Mouse (Mus musculus) small intestine, adult 2 months (tissue): ENCODE measurements at regions not wholly inside any gene's neighbourhood (a gene's known extent, or its start where the extent isn't known, plus 50 kb on each side); places are given as distances from the start of the nearest gene placed in this dataset.

Experiments
- H3K27ac ChIP-seq: fragments of 200-500 bp; 2 replicates; pipeline ENCODE4 v1.5.1; 2012; ENCODE audit warnings: low read depth, low read length, control low read depth, inconsistent platforms; ENCODE audit not compliant: insufficient read depth
- H3K27me3 ChIP-seq: fragments of 200-500 bp; 2 replicates; pipeline ENCODE4 v1.6.1; 2012; ENCODE audit warnings: mild to moderate bottlenecking, moderate library complexity, low read length, inconsistent platforms; ENCODE audit not compliant: control insufficient read depth, insufficient read depth
- H3K36me3 ChIP-seq: fragments of 200-500 bp; 2 replicates; pipeline ENCODE4 v1.6.1; 2012; ENCODE audit warnings: mild to moderate bottlenecking, low read length, control low read depth, inconsistent platforms; ENCODE audit not compliant: control insufficient read depth, insufficient read depth
- H3K4me1 ChIP-seq: fragments of 200-500 bp; 2 replicates; pipeline ENCODE4 v1.6.1; 2012; ENCODE audit warnings: low read length, inconsistent platforms, mixed read lengths; ENCODE audit not compliant: control insufficient read depth, insufficient read depth, insufficient read length
- H3K4me3 ChIP-seq: fragments of 200-500 bp; 2 replicates; pipeline ENCODE4 v1.5.1; 2012; ENCODE audit warnings: low read depth, mild to moderate bottlenecking, control low read depth, inconsistent platforms, low read length, moderate library complexity
- CTCF ChIP-seq: fragments of 200-500 bp; IDR thresholded peaks from 2 replicates; pipeline ENCODE4 v1.5.1; 2012; ENCODE audit warnings: low read depth, mild to moderate bottlenecking, control low read depth, inconsistent platforms, low read length, moderate library complexity, mixed read lengths; ENCODE audit not compliant: insufficient replicate concordance, insufficient read length; ENCODE audit errors: extremely low read depth
- POLR2A ChIP-seq: fragments of 200-500 bp; IDR thresholded peaks from 2 replicates; pipeline ENCODE4 v1.6.1; 2012; ENCODE audit warnings: low read depth, mild to moderate bottlenecking, control low read depth, inconsistent platforms, low read length, moderate library complexity
- WGBS: fragments of 180-500 bp; shearing (Covaris S2); methylation state at CpG from one replicate; pipeline ENCODE4 v1.1.7; 2018; 5-methylcytosine and 5-hydroxymethylcytosine counted together

DNA sequence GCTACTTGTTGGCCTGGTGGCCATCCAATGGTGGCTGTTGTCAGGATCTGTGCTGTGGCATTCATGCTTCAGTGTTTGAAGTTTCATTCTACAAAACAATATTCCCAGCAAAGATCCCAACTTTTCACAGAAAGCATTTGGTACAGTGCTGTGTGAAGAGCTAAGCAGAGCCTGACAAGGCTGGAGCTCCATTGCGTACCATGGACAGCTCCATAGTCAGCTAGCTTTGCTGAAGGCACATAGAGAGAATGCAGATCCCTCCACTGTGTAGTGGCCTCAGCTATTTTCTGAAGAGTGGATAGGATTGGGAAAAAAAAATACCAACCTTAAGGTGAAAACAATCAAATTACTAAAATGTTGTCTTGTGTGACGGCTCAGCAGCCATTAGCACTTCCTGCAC lies 50.5 kb upstream of the Zfp746 start:
- no peak overlapping the region for H3K27ac ChIP-seq
- no peaks in the 10 kb centered on the region for H3K36me3 ChIP-seq
- H3K4me3 ChIP-seq: no peak overlapping the region
- 55% methylated on average over 2 of the region's 2 CpGs for WGBS
- H3K4me1 ChIP-seq: no peaks in the 10 kb centered on the region
- no peak for TF ChIP-seq POLR2A
- TF ChIP-seq CTCF: no peak
- H3K27me3 ChIP-seq: no peaks in the 10 kb centered on the region
